Mouse (Mus musculus) central nervous system, embryonic 14 days (tissue): ENCODE data around the gene Coro1a. TPM values are rescaled to one million over a fixed set of nuclear protein-coding genes. Genes with fewer than 3 reads are reported as not detected.

Experiments used
- polyA plus RNA-seq: library from polyadenylated mRNA; depleted of rRNA; stranded (reverse); fragments of >200 nt; gene quantifications from 2 replicates; pipeline ENCODE4 v1.2.3, GENCODE M21; 2012; rRNA removed

The Coro1a gene
- 87.6 and 91.0 TPM in 2 replicates for polyA plus RNA-seq

GRCm38 (mm10) chr7:126707442-126708174, at the start of gene Coro1a:
Gene Coro1a, minus strand, starts transcription at chr7:126707787.

GRCm38 (mm10) chr7:126695631-126696207, 11.9 kb downstream of the Coro1a start, which contains the start of gene Slx1b:
Gene Slx1b, minus strand, starts transcription at chr7:126695784.

GRCm38 (mm10) chr7:126695210-126695611, 12.4 kb downstream of the Coro1a start, which contains the start of gene Bola2:
Gene Bola2, plus strand, starts transcription at chr7:126695401.

GRCm38 (mm10) chr7:126676207-126676606, 31.4 kb downstream of the Coro1a start, which contains the start of gene Sult1a1:
Gene Sult1a1, minus strand, starts transcription at chr7:126676432.

Other genes with a start within 250 kb of the Coro1a start
- 0.54 and 17.8 TPM in 2 replicates for gene Atp2a1, start 244.7 kb downstream of the Coro1a start, polyA plus RNA-seq
- 84.3 and 86.1 TPM in 2 replicates for gene Sh2b1, start 232.4 kb downstream of the Coro1a start, polyA plus RNA-seq
- 113 and 115 TPM in 2 replicates for gene Tufm, start 220.4 kb downstream of the Coro1a start, polyA plus RNA-seq
- gene Atxn2l, start 204.3 kb downstream of the Coro1a start, polyA plus RNA-seq, result 171 and 200 TPM in 2 replicates
- 129 and 135 TPM in 2 replicates for gene Eif3c, start 141.4 kb downstream of the Coro1a start, polyA plus RNA-seq
- gene Apobr, start 122.8 kb downstream of the Coro1a start, polyA plus RNA-seq, result 0.49 and 0.66 TPM in 2 replicates
- 49.6 and 55.6 TPM in 2 replicates for gene Cln3, start 122.0 kb downstream of the Coro1a start, polyA plus RNA-seq
- gene Il27, start 112.8 kb downstream of the Coro1a start, polyA plus RNA-seq, result 0.11 TPM in 1 of 2 replicates, not detected in the other
- 7.5 and 10.1 TPM in 2 replicates for gene Nupr1, start 76.9 kb downstream of the Coro1a start, polyA plus RNA-seq
- gene Sgf29, start 58.5 kb downstream of the Coro1a start, polyA plus RNA-seq, result 57.0 and 60.0 TPM in 2 replicates
- gene Sult1a1, start 31.4 kb downstream of the Coro1a start, polyA plus RNA-seq, result 2.0 and 3.4 TPM in 2 replicates
- 60.3 and 69.1 TPM in 2 replicates for gene Bola2, start 12.4 kb downstream of the Coro1a start, polyA plus RNA-seq
- gene Slx1b, start 12.0 kb downstream of the Coro1a start, polyA plus RNA-seq, result 43.9 and 47.4 TPM in 2 replicates
- gene Mapk3, start 51.8 kb upstream of the Coro1a start, polyA plus RNA-seq, result 176 and 184 TPM in 2 replicates
- gene Gdpd3, start 58.5 kb upstream of the Coro1a start, polyA plus RNA-seq, result 10.8 and 13.6 TPM in 2 replicates
- gene Ypel3, start 69.2 kb upstream of the Coro1a start, polyA plus RNA-seq, result 193 and 202 TPM in 2 replicates
- gene Tbx6, start 73.7 kb upstream of the Coro1a start, polyA plus RNA-seq, result 1.8 and 1.9 TPM in 2 replicates
- 212 and 213 TPM in 2 replicates for gene Ppp4c, start 84.7 kb upstream of the Coro1a start, polyA plus RNA-seq
- 145 and 162 TPM in 2 replicates for gene Fam57b, start 89.9 kb upstream of the Coro1a start, polyA plus RNA-seq
- not detected in 2 replicates for gene 4930451I11Rik, start 123.9 kb upstream of the Coro1a start, polyA plus RNA-seq
- gene Doc2a, start 139.6 kb upstream of the Coro1a start, polyA plus RNA-seq, result 9.8 and 10.8 TPM in 2 replicates
- gene Hirip3, start 154.2 kb upstream of the Coro1a start, polyA plus RNA-seq, result 94.8 and 104 TPM in 2 replicates
- gene Ino80e, start 154.6 kb upstream of the Coro1a start, polyA plus RNA-seq, result 82.6 and 86.4 TPM in 2 replicates
- gene Taok2, start 176.9 kb upstream of the Coro1a start, polyA plus RNA-seq, result 103 and 114 TPM in 2 replicates
- gene Tmem219, start 215.1 kb upstream of the Coro1a start, polyA plus RNA-seq, result 30.6 and 32.0 TPM in 2 replicates
- 88.9 and 93.8 TPM in 2 replicates for gene Kctd13, start 221.1 kb upstream of the Coro1a start, polyA plus RNA-seq
- gene Asphd1, start 241.8 kb upstream of the Coro1a start, polyA plus RNA-seq, result 16.9 and 17.6 TPM in 2 replicates
- gene Sez6l2, start 242.8 kb upstream of the Coro1a start, polyA plus RNA-seq, result 72.8 and 76.2 TPM in 2 replicates